Mouse (Mus musculus): ENCODE results near the gene Aqp6. TPM values are rescaled to one million over a fixed set of nuclear protein-coding genes. Genes with fewer than 3 reads are reported as not detected.

The Aqp6 gene
- total RNA-seq, 1 experiment, result 0.36 TPM

DNA sequence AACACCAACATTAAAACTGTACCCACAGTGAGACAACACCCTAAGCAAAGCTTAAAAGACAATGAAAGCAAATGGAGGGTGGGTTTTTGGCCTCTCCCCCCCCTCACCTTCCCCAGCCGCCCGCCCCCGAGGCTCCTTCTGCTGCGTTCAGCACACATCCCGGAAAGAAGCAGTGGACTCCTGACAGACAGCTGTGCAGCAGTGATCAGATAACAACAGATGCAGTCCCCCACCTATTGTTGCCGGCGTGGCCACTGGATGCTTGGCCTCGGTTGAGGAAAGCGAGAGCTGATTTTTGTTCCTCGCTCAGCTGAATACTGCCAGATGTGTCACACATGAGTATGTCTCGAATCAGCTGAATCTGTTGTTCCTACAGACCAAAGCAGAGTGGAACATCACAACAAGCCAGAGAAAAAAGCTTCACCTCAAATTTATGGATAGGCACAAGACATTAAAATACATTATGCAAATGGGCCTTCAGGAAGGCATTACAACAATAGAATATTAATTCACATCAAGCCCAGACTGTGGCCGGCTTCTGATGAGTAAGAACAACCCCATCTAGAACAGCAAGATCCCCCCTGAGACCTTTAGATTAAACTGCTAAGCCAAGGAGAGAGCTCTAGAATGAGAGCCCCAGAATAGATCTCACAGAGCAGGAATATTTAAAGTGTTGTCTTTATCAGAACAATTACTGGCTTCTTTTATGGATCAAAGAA lies 36.4 kb downstream of the Aqp6 start:
- peaks cover 42% of the 10 kb centered on the region for H3K36me3 ChIP-seq (ENCODE audit: control insufficient read depth, insufficient read depth, low read length, poor library complexity, severe bottlenecking)
- H3K4me1 ChIP-seq (ENCODE audit: control insufficient read depth in 2 of 2, insufficient read depth in 2 of 2, low read length in 2 of 2, poor library complexity in 1 of 2), result peaks cover 0 to 3% of the 10 kb centered on the region in 2 experiments; a peak in 1 of 4 replicates
- H3K27ac ChIP-seq (ENCODE audit: insufficient read depth, low read depth, low read length, poor library complexity, severe bottlenecking), result no peak overlapping the region
- in situ Hi-C loops (cut with MboI; ENCODE audit: low sequenced_read_pairs in 2 of 2, unreplicated experiment in 2 of 2), result no loop called here
- no peak overlapping the region for H3K4me3 ChIP-seq (ENCODE audit: insufficient read depth in 1 of 2, low read depth in 1 of 2, low read length in 2 of 2, poor library complexity in 1 of 2, severe bottlenecking in 1 of 2)
- DNase-seq (ENCODE audit: low read depth, low spot score), result no peak
- no peaks in the 10 kb centered on the region for H3K9me3 ChIP-seq (ENCODE audit: control insufficient read depth, insufficient read depth, low read depth, low read length)
- TF ChIP-seq MAFK (IDR thresholded peaks at IDR 0.05; ENCODE audit: insufficient read depth, low read depth, low read length) (no peak), ZC3H11A (IDR thresholded peaks at IDR 0.05; ENCODE audit: borderline replicate concordance, low read depth, low read length) (no peak), CHD2 (IDR thresholded peaks at IDR 0.05; ENCODE audit: low read depth, low read length) (no peak), HCFC1 (IDR thresholded peaks at IDR 0.05; ENCODE audit: borderline replicate concordance, insufficient read depth, low read length) (no peak), ZNF384 (IDR thresholded peaks at IDR 0.05; ENCODE audit: low read depth, low read length) (no peak)
- no peak overlapping the region for H3K9ac ChIP-seq (ENCODE audit: insufficient read depth, low read depth, low read length, poor library complexity, severe bottlenecking)

DNA sequence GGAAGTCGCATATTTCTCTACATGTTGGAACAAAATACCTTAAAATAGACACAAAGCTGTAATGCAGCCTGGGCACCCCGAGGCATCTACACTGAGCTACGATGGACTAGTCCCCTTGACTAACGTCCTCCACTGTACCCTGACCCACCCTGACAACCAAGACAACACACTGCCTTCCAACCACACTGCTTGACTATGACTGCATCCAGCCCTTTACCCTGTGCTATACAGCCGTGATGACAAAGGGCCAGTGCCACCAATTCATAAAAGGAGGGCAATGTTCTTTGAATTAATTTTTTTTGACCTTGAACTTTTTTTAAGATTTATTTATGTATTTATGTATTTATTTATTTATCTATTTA lies 36.9 kb downstream of the Aqp6 start:
- TF ChIP-seq HCFC1 (IDR thresholded peaks at IDR 0.05; ENCODE audit: borderline replicate concordance, insufficient read depth, low read length), result no peak
- TF ChIP-seq MAFK (IDR thresholded peaks at IDR 0.05; ENCODE audit: insufficient read depth, low read depth, low read length), result no peak
- TF ChIP-seq ZNF384 (IDR thresholded peaks at IDR 0.05; ENCODE audit: low read depth, low read length), result no peak
- no peak for TF ChIP-seq ZC3H11A (IDR thresholded peaks at IDR 0.05; ENCODE audit: borderline replicate concordance, low read depth, low read length)
- Histone ChIP-seq H3K27ac (ENCODE audit: insufficient read depth, low read depth, low read length, poor library complexity, severe bottlenecking) (no peak overlapping the region), H3K9ac (ENCODE audit: insufficient read depth, low read depth, low read length, poor library complexity, severe bottlenecking) (no peak overlapping the region), H3K9me3 (ENCODE audit: control insufficient read depth, insufficient read depth, low read depth, low read length) (no peaks in the 10 kb centered on the region), H3K36me3 (ENCODE audit: control insufficient read depth, insufficient read depth, low read length, poor library complexity, severe bottlenecking) (peaks cover 44% of the 10 kb centered on the region), H3K4me1 (ENCODE audit: control insufficient read depth in 2 of 2, insufficient read depth in 2 of 2, low read length in 2 of 2, poor library complexity in 1 of 2) (peaks cover 0 to 3% of the 10 kb centered on the region in 2 experiments; a peak in 1 of 4 replicates), H3K4me3 (ENCODE audit: insufficient read depth in 1 of 2, low read depth in 1 of 2, low read length in 2 of 2, poor library complexity in 1 of 2, severe bottlenecking in 1 of 2) (no peak overlapping the region)
- in situ Hi-C loops (cut with MboI; ENCODE audit: low sequenced_read_pairs in 2 of 2, unreplicated experiment in 2 of 2), result no loop called here
- DNase-seq (ENCODE audit: low read depth, low spot score), result no peak

GRCm38 (mm10) chr15:99642622-99643021 lies 41.4 kb downstream of the Aqp6 start:
- Histone ChIP-seq H3K27ac (ENCODE audit: insufficient read depth, low read depth, low read length, poor library complexity, severe bottlenecking) (no peak overlapping the region), H3K36me3 (ENCODE audit: control insufficient read depth, insufficient read depth, low read length, poor library complexity, severe bottlenecking) (peaks cover 22% of the 10 kb centered on the region)
- in situ Hi-C loops (cut with MboI; ENCODE audit: low sequenced_read_pairs in 2 of 2, unreplicated experiment in 2 of 2), result no loop called here

GRCm38 (mm10) chr15:99643832-99644231 lies 42.6 kb downstream of the Aqp6 start:
- TF ChIP-seq MAFK (IDR thresholded peaks at IDR 0.05; ENCODE audit: insufficient read depth, low read depth, low read length) (0 out of 2 replicates have a peak, but pooled peaks have one; percentile 42), HCFC1 (IDR thresholded peaks at IDR 0.05; ENCODE audit: borderline replicate concordance, insufficient read depth, low read length) (no peak), ZNF384 (IDR thresholded peaks at IDR 0.05; ENCODE audit: low read depth, low read length) (no peak), CHD2 (IDR thresholded peaks at IDR 0.05; ENCODE audit: low read depth, low read length) (no peak), ZC3H11A (IDR thresholded peaks at IDR 0.05; ENCODE audit: borderline replicate concordance, low read depth, low read length) (no peak)
- Histone ChIP-seq H3K36me3 (ENCODE audit: control insufficient read depth, insufficient read depth, low read length, poor library complexity, severe bottlenecking) (peaks cover 19% of the 10 kb centered on the region), H3K9me3 (ENCODE audit: control insufficient read depth, insufficient read depth, low read depth, low read length) (no peaks in the 10 kb centered on the region), H3K4me1 (ENCODE audit: control insufficient read depth in 2 of 2, insufficient read depth in 2 of 2, low read length in 2 of 2, poor library complexity in 1 of 2) (peaks cover 0 to 10% of the 10 kb centered on the region in 2 experiments; a peak in 2 of 4 replicates), H3K9ac (ENCODE audit: insufficient read depth, low read depth, low read length, poor library complexity, severe bottlenecking) (no peak overlapping the region), H3K4me3 (ENCODE audit: insufficient read depth in 1 of 2, low read depth in 1 of 2, low read length in 2 of 2, poor library complexity in 1 of 2, severe bottlenecking in 1 of 2) (no peak overlapping the region), H3K27ac (ENCODE audit: insufficient read depth, low read depth, low read length, poor library complexity, severe bottlenecking) (no peak overlapping the region)
- DNase-seq (ENCODE audit: low read depth, low spot score), result no peak
- in situ Hi-C loops (cut with MboI; ENCODE audit: low sequenced_read_pairs in 2 of 2, unreplicated experiment in 2 of 2), result no loop called here

More at GRCm38 (mm10) chr15:99642622-99643021, 41.4 kb downstream of the Aqp6 start:
- H3K4me3 ChIP-seq (ENCODE audit: insufficient read depth in 1 of 2, low read depth in 1 of 2, low read length in 2 of 2, poor library complexity in 1 of 2, severe bottlenecking in 1 of 2), result no peak overlapping the region
- no peak for DNase-seq (ENCODE audit: low read depth, low spot score)
- peaks cover 0 to 12% of the 10 kb centered on the region in 2 experiments; a peak in 2 of 4 replicates for H3K4me1 ChIP-seq (ENCODE audit: control insufficient read depth in 2 of 2, insufficient read depth in 2 of 2, low read length in 2 of 2, poor library complexity in 1 of 2)
- no peak overlapping the region for H3K9ac ChIP-seq (ENCODE audit: insufficient read depth, low read depth, low read length, poor library complexity, severe bottlenecking)
- TF ChIP-seq ZNF384 (IDR thresholded peaks at IDR 0.05; ENCODE audit: low read depth, low read length), result no peak
- no peak for TF ChIP-seq HCFC1 (IDR thresholded peaks at IDR 0.05; ENCODE audit: borderline replicate concordance, insufficient read depth, low read length)
- TF ChIP-seq CHD2 (IDR thresholded peaks at IDR 0.05; ENCODE audit: low read depth, low read length), result no peak
- no peak for TF ChIP-seq MAFK (IDR thresholded peaks at IDR 0.05; ENCODE audit: insufficient read depth, low read depth, low read length)
- no peak for TF ChIP-seq ZC3H11A (IDR thresholded peaks at IDR 0.05; ENCODE audit: borderline replicate concordance, low read depth, low read length)
- H3K9me3 ChIP-seq (ENCODE audit: control insufficient read depth, insufficient read depth, low read depth, low read length), result no peaks in the 10 kb centered on the region

All from ES-E14 (cell line).